Mouse (Mus musculus): Measurements from ENCODE around the gene Omd.
"Not testable (repeated sequence)": the region's sequence is repeated elsewhere in the genome, so short reads cannot be mapped to it uniquely, and the experiment has no call there.

Gene Omd

GRCm38 (mm10) chr13:49581541-49582530, at the start of gene Omd:
Gene Omd, plus strand, starts transcription at chr13:49582462.
- DNase-seq (ENCODE audit: extremely low spot score, low read depth, low spot score), result peak; percentile 56

- DNase-seq (ENCODE audit: extremely low spot score, low read depth, low spot score), result no peak
Observed at GRCm38 (mm10) chr13:49536946-49537345, 45.3 kb upstream of the Omd start.

DNA sequence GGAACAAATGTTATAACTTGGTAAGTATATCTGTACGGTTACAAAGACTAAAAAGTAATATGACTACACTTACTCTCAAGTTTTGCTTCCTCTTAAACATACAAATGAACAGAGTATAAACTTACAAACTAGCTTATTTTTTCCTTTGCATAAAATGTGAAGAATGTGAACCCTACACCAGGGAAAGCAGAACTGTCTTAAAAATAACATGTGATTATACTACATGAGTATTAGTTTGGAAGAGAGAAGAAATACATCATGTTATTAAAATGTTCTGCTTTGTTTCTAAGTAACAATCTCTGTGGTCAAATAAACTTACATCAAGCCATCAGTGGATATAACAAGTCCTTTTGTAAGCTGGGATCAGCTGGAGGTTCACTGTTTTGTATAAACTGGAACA, 43.6 kb upstream of the Omd start:
- DNase-seq (ENCODE audit: extremely low spot score, low read depth, low spot score), result no peak

- DNase-seq (ENCODE audit: extremely low spot score, low read depth, low spot score), result no peak
Observed at GRCm38 (mm10) chr13:49544279-49544678, 38.0 kb upstream of the Omd start, which contains the start of gene Aspn. Gene Aspn, plus strand, starts transcription at chr13:49544443.

DNA sequence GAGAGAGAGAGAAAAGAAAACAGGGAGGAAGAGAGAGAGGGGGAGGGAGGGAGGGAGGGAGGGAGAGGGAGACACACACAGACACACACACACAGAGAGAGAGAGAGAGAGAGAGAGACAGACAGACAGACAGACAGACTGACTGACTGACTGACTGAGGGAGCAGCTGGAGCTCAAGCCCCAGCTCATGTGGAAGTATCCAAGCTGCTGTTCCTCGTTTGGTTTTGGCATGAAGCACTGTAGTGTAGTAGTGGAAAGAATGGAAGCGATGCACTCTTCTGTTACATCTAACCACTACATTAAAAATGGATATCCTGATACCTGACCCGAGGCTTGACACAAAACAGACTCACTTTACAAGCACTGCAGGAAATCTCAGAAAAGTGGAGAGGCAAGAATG, 36.6 kb upstream of the Omd start:
- DNase-seq (ENCODE audit: extremely low spot score, low read depth, low spot score), result no peak

GRCm38 (mm10) chr13:49546517-49546916, 35.7 kb upstream of the Omd start:
- DNase-seq (ENCODE audit: extremely low spot score, low read depth, low spot score), result no peak

GRCm38 (mm10) chr13:49547563-49548150, 34.6 kb upstream of the Omd start:
- no peak for DNase-seq (ENCODE audit: extremely low spot score, low read depth, low spot score)

DNA sequence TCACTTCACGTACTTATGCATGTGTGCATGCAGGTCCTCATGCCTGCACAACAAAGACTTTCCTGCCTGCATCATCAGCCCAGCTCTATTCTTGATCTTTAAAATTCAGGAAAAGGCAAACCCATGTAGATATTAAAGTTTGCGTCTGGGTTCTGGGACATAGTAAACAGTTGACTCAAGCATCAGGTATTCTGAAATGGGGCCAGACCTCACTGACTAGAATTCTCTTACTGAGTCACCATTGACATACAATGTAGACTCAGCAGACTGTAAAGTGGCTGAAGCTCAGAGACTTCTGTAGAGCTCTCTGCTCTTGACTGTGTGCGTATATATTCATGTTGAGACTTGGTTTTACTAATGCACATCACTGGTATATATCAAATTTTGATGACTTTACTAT, 32.6 kb upstream of the Omd start:
- no peak for DNase-seq (ENCODE audit: extremely low spot score, low read depth, low spot score)

- DNase-seq (ENCODE audit: extremely low spot score, low read depth, low spot score), result no peak
Observed at GRCm38 (mm10) chr13:49554519-49554918, 27.7 kb upstream of the Omd start.

GRCm38 (mm10) chr13:49556203-49556602, 26.1 kb upstream of the Omd start:
- no peak for DNase-seq (ENCODE audit: extremely low spot score, low read depth, low spot score)

DNA sequence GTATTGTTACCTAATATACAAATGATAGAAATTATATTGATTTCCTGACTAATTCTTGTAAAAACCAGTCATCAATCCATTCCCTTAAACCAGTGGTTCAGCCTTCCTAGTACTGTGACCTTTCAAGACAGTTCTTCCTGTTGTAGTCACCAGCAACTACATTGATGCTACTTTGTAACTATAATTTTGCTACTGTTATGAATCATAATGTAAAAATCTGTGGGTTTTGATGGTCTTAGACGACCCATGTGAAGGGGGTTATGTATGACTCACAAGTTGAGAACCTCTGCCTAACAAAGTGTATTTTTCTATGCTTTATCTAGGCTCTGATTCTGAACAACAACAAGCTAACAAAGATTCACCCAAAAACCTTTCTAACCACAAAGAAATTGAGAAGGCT, 25.3 kb upstream of the Omd start:
- DNase-seq (ENCODE audit: extremely low spot score, low read depth, low spot score), result no peak

- no peak for DNase-seq (ENCODE audit: extremely low spot score, low read depth, low spot score)
Observed at GRCm38 (mm10) chr13:49559185-49559584, 23.1 kb upstream of the Omd start.

GRCm38 (mm10) chr13:49560886-49561285, 21.4 kb upstream of the Omd start:
- DNase-seq (ENCODE audit: extremely low spot score, low read depth, low spot score), result no peak

DNA sequence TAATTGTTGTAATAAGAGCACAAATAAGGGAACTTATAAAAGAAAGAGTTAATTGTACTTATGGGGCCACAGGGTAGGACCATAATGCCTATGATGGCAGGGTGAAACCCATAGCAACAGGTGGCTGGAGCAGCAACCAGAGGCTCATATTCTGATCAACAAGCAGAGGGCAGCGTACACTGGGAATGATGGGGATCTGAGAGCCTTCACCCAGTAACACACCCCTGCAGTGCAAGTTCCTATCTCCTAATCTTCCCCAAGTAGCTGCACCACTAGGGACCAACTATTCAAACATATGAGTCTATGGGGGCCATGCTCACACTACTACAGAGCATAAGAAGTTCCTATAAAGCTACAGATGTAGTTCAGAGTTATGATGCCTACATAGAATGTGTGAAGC, 17.9 kb upstream of the Omd start:
- DNase-seq (ENCODE audit: extremely low spot score, low read depth, low spot score), result no peak

GRCm38 (mm10) chr13:49570371-49570770, 11.9 kb upstream of the Omd start:
- no peak for DNase-seq (ENCODE audit: extremely low spot score, low read depth, low spot score)

DNA sequence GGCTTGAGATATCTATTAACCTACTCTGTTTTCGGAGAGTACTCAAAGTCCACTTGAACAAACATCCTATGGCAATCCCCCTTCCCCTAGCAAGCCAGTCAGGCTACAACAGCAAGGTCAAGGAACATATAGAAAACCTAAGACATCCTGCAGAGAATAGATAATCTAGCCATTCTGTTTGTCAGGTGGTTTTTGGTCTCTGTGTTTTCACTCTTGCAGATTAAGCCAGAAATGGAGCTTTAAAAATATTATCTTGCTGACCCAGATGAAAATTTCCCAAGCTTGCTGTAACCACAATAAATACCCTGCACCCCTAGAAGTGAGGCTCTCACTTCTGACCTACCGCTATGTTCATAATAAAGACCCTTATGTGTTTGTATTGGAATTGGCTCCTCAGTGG, 10.8 kb upstream of the Omd start:
- no peak for DNase-seq (ENCODE audit: extremely low spot score, low read depth, low spot score)

DNA sequence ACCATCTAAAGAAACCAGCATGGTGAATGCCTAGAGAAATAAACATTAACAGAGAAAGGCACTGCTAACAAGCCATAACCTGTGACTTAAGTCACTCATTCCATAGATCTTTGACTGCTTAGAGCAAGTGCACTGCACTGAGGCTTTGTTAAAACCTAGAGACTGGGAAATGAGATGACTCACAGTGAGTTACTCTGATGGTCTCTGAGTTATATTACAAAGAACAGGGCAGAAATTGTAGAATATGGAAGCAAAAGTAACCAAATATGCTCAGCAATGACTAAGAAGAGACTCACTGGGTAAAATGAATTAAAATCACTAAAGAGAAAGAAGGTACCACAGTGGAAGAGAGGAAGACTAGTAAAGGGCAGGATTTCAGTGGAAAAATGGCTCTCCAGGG, 1.6 kb downstream of the Omd start:
- DNase-seq (ENCODE audit: extremely low spot score, low read depth, low spot score), result no peak

GRCm38 (mm10) chr13:49584307-49585005, 2.2 kb downstream of the Omd start:
- no peak for DNase-seq (ENCODE audit: extremely low spot score, low read depth, low spot score)

DNA sequence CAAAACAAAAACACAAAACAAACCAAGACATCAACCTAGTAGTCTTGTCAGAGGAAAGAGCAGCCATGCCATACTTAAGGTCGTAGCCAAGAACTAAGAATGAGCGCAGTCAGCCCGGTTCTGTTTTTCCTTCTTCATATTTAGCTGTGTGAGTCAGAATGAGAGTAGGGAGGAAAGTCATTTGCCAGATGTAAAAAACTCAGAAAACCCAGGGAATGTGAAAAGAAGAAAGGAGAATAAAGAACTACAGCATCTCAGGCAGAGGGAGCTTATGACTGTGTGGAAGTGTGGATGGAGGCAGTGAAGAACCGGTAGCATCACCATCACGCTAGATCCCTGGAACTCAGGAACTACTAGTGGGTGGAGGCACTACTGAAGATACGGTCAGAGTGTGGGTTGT, 3.8 kb downstream of the Omd start:
- DNase-seq (ENCODE audit: extremely low spot score, low read depth, low spot score), result no peak

DNA sequence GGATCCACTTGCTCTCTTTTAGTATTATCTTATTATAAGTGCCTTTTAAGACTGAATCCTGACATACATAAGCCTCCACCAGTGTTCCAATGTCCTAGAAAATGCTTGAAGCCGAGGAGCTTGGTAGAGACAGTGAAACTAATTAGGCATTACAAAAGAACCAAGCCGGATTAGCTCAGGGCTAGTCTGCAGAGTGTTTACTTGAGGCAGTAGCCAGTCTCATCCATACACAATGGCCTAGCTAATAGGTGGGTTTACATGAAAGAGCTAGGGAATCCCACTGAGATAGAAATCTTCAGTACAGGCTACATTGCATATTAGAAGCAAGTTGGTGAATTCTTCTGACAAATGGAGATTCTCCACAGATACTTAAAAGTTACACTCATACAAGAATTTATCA, 20.3 kb downstream of the Omd start:
- not testable (repeated sequence) for DNase-seq (ENCODE audit: extremely low spot score, low read depth, low spot score)

GRCm38 (mm10) chr13:49603603-49604002, 21.3 kb downstream of the Omd start:
- DNase-seq (ENCODE audit: extremely low spot score, low read depth, low spot score), result no peak

DNA sequence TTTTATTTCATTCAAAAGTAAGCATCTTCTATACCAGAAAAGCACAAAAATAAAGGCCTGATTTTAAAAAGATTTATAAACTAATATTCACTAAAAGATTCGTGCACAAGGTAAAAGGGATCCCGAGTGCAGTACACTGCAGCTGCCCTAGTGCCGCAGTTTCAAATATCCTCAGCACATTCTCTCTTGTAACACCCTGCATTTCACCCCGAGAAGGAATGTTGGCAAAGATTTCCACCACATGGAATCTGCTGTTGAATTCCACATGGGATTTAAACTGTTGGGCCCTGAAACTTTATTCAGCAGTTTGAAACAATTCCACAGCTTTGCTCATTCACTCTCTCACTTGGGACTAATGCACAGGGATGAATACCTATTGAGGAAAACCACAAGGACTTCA, 25.5 kb downstream of the Omd start, which contains the start of gene Ogn:
TSS of gene Ogn (plus strand) at position 333 of the 400 bp plus-strand sequence.
- no peak for DNase-seq (ENCODE audit: extremely low spot score, low read depth, low spot score)
